Mouse (Mus musculus): ENCODE measurements at regions not wholly inside any gene's neighbourhood (a gene's known extent, or its start where the extent isn't known, plus 50 kb on each side); places are given as distances from the start of the nearest gene placed in this dataset.

GRCm38 (mm10) chr10:83819266-83819949, 96.7 kb downstream of the 1500009L16Rik start:
- peak; percentile 39 for DNase-seq (ENCODE audit: low spot score)

- no peak for DNase-seq (ENCODE audit: low spot score)
These were observed 97.2 kb downstream of the 1500009L16Rik start for GRCm38 (mm10) chr10:83819950-83820275.

GRCm38 (mm10) chr10:83821089-83821488, 98.4 kb downstream of the 1500009L16Rik start:
- DNase-seq (ENCODE audit: low spot score): no peak

GRCm38 (mm10) chr10:83826105-83826504, 103.4 kb downstream of the 1500009L16Rik start:
- DNase-seq (ENCODE audit: low spot score): no peak

GRCm38 (mm10) chr10:83836351-83836750, 113.7 kb downstream of the 1500009L16Rik start:
- DNase-seq (ENCODE audit: low spot score): no peak

- DNase-seq (ENCODE audit: low spot score): no peak
These were observed 117.6 kb downstream of the 1500009L16Rik start for GRCm38 (mm10) chr10:83840226-83840625.

GRCm38 (mm10) chr10:83850881-83851280, 128.2 kb downstream of the 1500009L16Rik start:
- DNase-seq (ENCODE audit: low spot score): no peak

GRCm38 (mm10) chr10:83852194-83852593, 129.5 kb downstream of the 1500009L16Rik start:
- DNase-seq (ENCODE audit: low spot score): no peak

GRCm38 (mm10) chr10:83852806-83853205, 130.1 kb downstream of the 1500009L16Rik start:
- no peak for DNase-seq (ENCODE audit: low spot score)

- no peak for DNase-seq (ENCODE audit: low spot score)
These were observed 135.3 kb downstream of the 1500009L16Rik start for GRCm38 (mm10) chr10:83857794-83858442.

- no peak for DNase-seq (ENCODE audit: low spot score)
These were observed 136.0 kb downstream of the 1500009L16Rik start for GRCm38 (mm10) chr10:83858689-83859088.

GRCm38 (mm10) chr10:83859633-83860032, 137.0 kb downstream of the 1500009L16Rik start:
- no peak for DNase-seq (ENCODE audit: low spot score)

GRCm38 (mm10) chr10:83861574-83862190, 139.0 kb downstream of the 1500009L16Rik start:
- no peak for DNase-seq (ENCODE audit: low spot score)

- DNase-seq (ENCODE audit: low spot score): no peak
These were observed 141.9 kb downstream of the 1500009L16Rik start for GRCm38 (mm10) chr10:83864591-83864990.

- DNase-seq (ENCODE audit: low spot score): no peak
These were observed 143.3 kb downstream of the 1500009L16Rik start for GRCm38 (mm10) chr10:83865929-83866328.

- no peak for DNase-seq (ENCODE audit: low spot score)
These were observed 149.2 kb downstream of the 1500009L16Rik start for GRCm38 (mm10) chr10:83871736-83872400.

- no peak for DNase-seq (ENCODE audit: low spot score)
These were observed 156.1 kb downstream of the 1500009L16Rik start for GRCm38 (mm10) chr10:83878745-83879144.

- DNase-seq (ENCODE audit: low spot score): no peak
These were observed 159.6 kb downstream of the 1500009L16Rik start for GRCm38 (mm10) chr10:83882119-83882890.

GRCm38 (mm10) chr10:83882891-83883185, 160.2 kb downstream of the 1500009L16Rik start:
- DNase-seq (ENCODE audit: low spot score): no peak

GRCm38 (mm10) chr10:83884553-83884952, 161.9 kb downstream of the 1500009L16Rik start:
- no peak for DNase-seq (ENCODE audit: low spot score)

GRCm38 (mm10) chr10:83888587-83888986, 165.9 kb downstream of the 1500009L16Rik start:
- DNase-seq (ENCODE audit: low spot score): no peak

GRCm38 (mm10) chr10:83895741-83896150, 173.1 kb downstream of the 1500009L16Rik start:
- DNase-seq (ENCODE audit: low spot score): no peak
